Mouse (Mus musculus) left cerebral cortex, postnatal 4 days (tissue): ENCODE data around the gene Grk3. TPM values are rescaled to one million over a fixed set of nuclear protein-coding genes. Genes with fewer than 3 reads are reported as not detected.

Experiments
- DNase-seq: peaks from one replicate; pipeline ENCODE4 v3.0.0-alpha.2; 2022
- intact Hi-C: fragments of 180-260 bp; cut with DNase I; formaldehyde crosslinking; loops from one replicate; pipeline ENCODE4 v1.15.1; 2025
- total RNA-seq, 2 experiments: library from RNA; stranded (reverse); gene quantifications; 2 replicates each; pipeline ENCODE4 v1.2.3; 2021

The Grk3 gene
- total RNA-seq = 10 to 100 TPM; 68.4 to 73.9 TPM

DNA sequence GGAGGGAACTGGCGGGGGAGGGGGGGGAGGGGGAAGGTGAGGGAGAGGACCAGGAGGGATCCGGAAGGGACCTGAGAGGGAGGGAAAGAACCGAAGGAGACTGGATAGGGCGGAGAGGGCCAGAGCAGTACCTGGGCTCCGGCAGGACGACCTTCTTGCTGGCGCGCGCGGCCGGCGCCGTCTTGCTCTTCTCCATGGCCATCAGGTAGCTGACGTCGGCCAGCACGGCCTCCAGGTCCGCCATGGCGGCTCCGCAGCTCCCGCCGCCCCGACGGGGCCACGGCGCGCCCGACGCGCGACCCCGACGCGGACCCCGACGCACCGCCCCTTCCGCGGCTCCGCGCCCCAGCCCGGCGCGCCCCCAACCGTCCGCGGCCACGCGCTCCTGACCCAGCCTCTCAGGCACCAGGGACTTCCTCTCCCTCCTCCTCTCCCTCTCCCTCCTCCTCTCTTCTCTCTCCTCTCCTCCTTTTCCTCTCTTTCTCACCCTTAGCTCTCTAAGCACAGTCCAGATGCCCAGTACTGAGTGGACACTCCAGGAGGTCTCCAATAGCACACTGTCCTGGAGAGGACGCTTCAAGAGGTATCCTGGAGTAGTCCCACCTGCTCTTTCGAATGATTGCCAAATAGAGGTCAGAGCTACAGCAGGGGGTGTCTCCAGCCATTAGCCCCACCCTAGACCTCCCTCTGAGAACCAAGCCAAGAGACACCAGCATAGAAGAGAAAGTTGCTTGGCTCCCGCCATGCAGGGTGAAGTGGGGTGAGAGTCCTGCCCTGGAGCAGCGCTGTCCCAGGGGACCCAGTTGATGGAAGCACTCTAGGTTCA lies at the start of gene Grk3:
Gene Grk3, minus strand, starts transcription at position 556 of the 826 bp plus-strand sequence.
- intact Hi-C loops = no loop called here
- DNase-seq = peak; percentile 76

DNA sequence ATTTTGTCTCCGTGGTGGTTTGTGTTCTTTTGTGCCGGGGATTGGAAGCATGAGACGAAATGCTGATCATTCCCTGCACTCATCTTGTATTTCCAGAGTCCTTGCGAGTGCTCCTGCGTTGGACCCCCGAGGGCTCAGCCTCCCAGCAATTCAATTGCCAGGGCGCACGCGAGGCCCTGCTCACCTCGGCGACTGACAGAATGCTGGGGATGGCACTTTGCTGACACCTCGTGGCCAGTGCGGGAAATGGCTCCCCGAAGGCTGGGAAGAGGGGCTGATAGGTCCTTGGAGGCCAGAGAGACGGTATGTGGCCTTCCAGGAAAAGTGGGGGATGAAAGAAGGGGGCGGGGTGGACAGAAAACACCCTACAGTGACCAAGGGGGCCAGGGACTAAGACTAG lies 38.7 kb upstream of the Grk3 start:
- intact Hi-C loops = loop anchor here (2.0 to 10.0 kb wide), 2 partner anchors 184 to 480 kb away; partner anchors contain the start of gene Sez6l
- peak; percentile 87 for DNase-seq

DNA sequence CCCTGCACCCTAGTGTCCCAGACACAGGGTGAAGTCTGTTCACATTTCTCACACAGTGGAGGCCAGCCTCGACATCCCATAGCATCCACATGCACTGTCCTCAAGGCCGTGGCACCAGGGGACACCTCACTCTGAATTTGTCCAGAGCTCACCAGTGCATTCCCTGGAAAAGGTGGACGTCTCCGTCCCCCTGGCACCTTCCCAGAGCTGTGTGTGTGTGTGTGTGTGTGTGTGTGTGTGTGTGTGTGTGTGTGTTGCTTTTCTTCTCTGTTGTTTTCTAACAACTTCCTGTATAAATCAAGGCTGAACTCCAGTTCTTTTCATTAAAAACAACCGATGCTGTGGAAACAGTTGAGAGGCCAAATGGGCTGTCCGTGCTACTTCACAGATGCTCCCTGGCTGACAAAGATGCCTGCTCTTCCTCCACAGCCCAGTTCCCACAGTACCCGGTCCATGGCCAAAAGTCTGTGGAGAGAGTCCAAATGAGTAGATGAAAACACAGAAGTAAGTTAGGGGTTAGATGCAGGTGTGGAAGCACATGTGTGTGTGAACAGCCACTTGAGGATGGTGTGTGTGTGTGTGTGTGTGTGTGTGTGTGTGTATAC lies 35.1 kb upstream of the Grk3 start:
- DNase-seq = no peak
- intact Hi-C loops = loop anchor here (10.0 kb wide), 1 partner anchor 476 kb away; the partner anchor contains the start of gene Sez6l

- no peak for DNase-seq
- intact Hi-C loops = loop anchor here (10.0 kb wide), 1 partner anchor 475 kb away; the partner anchor contains the start of gene Sez6l
Measured at GRCm38 (mm10) chr5:113049876-113050275, 34.3 kb upstream of the Grk3 start.

- DNase-seq = peak; percentile 85
- intact Hi-C loops = no loop called here
Measured at GRCm38 (mm10) chr5:113045511-113046273, 30.1 kb upstream of the Grk3 start.

DNA sequence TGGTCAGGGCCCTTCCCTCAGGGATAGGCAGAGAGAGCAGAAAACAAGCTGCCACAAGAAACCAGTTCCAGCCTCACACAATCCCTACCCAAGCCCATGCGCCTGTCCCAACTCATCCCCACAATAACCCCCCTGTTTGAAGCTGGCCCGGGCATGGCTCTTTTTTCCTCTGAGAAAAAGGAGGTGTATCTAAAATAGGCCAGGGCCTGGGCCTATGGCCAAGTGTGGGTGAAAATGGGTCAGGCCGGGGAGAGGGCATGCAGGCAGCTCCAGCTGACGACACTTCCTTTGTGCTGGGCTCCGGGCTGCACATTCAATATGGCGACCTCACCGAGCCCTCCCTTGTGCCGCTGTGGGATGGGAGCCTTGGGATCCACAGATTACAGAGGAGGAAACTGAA lies 27.9 kb upstream of the Grk3 start:
- intact Hi-C loops = no loop called here
- DNase-seq = peak; percentile 48

- intact Hi-C loops = no loop called here
- peak; percentile 98 for DNase-seq
Measured at GRCm38 (mm10) chr5:113041567-113042071, 26.0 kb upstream of the Grk3 start.

- intact Hi-C loops = no loop called here
- DNase-seq = peak; percentile 58
Measured at GRCm38 (mm10) chr5:113040776-113041175, 25.2 kb upstream of the Grk3 start.

- intact Hi-C loops = no loop called here
- no peak for DNase-seq
Measured at GRCm38 (mm10) chr5:113038601-113039000, 23.0 kb upstream of the Grk3 start.

- DNase-seq = no peak
- intact Hi-C loops = no loop called here
Measured at GRCm38 (mm10) chr5:113035094-113036047, 19.8 kb upstream of the Grk3 start.

GRCm38 (mm10) chr5:113031201-113031754 lies 15.7 kb upstream of the Grk3 start:
- peak; percentile 68 for DNase-seq
- intact Hi-C loops = no loop called here

DNA sequence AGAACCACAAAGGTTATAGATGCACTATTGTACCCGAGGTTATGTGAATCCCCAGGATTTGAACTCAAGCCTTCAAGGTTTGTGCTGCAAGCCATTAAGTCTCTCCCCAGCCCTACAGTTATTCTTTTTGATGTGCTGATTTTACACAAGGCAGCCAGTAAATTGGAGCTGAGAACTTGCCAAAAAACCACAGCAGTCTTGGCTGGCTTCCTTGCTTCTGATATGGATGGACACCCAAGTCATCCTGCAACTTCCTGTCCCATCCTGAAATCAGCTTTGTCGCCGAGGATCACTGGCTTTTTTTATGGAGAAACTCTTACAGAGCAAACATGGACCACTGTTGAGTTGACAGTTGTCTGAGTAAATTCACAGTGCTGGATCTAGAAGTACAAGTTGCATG lies 14.5 kb upstream of the Grk3 start:
- intact Hi-C loops = no loop called here
- peak; percentile 63 for DNase-seq

DNA sequence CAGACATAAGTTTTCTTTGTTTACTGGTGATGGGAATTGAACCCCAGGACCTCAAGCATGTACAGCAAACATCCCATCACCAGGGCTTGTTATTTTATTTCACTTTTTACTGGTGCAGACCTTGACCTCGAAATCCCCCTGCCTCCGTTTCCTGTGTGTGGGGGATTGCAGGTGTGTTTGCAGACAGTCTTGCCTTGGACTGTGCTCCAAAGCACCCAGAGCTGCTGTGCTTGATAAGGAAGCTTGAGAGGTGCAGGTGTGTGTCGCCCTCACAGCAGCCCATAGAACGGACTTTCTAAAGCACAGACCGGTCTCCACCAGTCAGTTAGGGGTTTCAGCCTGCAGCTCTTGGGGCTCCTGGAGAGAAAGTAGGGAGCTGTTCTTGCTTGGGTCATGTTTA lies 11.1 kb upstream of the Grk3 start:
- no peak for DNase-seq
- intact Hi-C loops = no loop called here

- DNase-seq = peak; percentile 56
- intact Hi-C loops = no loop called here
Measured at GRCm38 (mm10) chr5:113024154-113024764, 8.7 kb upstream of the Grk3 start.

GRCm38 (mm10) chr5:113018190-113018589 lies 2.6 kb upstream of the Grk3 start:
- peak; percentile 55 for DNase-seq
- intact Hi-C loops = no loop called here

DNA sequence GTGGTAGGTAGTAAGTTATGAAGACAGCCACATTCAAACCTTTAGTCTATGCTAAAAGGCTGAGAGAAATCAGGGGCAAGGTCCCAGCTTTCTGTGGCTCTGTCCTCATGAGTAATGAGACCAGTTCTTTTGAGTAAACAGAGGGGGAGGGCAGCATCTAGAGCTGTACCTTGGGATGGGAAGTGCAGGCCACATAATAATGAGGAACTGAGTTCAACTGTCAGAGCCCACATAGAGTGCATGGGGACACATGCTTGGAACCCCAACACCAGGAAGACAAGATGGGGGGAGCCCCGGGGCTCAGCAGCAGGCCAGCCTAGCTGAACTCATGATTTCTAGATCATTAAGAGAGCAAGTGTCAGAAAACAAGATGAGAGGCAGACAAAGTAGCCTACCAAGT lies 1.4 kb upstream of the Grk3 start:
- intact Hi-C loops = no loop called here

DNA sequence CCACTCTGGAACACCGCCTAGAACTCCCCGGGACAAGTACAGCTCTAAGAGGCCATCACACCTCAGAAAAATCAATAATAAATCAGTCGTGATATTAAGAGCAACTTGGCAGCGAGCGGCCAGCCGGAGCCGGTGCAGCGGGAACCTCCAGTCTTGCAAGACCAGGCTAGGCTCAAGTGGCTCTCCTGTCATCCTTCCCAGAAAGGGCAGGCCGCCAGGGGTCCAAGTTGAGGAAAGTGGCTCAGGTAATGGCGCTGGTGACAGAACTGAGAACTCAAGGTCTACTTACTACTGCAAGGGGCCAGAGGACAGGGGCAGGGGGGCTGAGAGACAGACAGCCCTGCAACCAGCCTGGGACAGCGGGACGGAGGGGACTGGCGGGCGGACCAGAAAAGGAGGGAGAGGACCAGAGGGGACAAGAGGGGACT lies 769 bp downstream of the Grk3 start:
- peak; percentile 62 for DNase-seq
- intact Hi-C loops = no loop called here

More for the DNA sequence above, 1.4 kb upstream of the Grk3 start:
- no peak for DNase-seq

DNA sequence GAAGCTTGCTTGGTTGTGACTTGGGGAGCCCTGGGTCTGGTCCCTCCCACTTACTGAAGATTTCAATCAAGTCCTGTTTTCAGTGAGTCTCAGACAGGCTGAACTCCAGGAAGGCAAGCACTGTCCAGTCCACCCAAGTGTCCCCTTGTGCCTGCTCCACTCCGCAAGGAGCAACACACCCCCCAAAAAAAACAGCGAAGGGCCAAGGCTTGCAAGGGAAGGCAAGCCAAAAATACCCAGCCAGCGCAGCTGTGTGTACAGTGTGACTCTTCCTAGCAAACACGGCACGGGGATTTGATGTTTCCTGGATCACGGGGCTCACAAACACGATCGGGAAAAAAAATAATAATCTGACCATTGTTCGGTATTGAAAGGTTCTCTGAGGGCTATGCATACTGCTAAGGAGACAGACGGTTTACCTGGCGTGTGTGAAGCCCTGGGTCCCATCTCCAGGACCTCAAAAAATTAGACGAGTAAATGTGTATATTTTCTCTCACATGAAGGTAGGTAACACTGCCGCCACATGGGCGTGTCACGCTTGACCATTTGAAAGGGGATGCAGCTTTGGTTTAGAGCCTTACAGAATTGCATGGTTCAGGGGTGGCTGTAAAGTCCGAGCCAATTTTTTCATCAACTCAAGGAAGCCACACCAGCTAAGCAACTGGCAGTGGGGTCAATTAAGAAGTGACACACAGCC lies 1.3 kb downstream of the Grk3 start:
- intact Hi-C loops = no loop called here
- DNase-seq = peak; percentile 38
